Mouse (Mus musculus) midbrain, embryonic 11.5 days (tissue): ENCODE data around the gene Ccdc93. TPM values are rescaled to one million over a fixed set of nuclear protein-coding genes. Genes with fewer than 3 reads are reported as not detected.

ENCODE experiments used
- ATAC-seq: fragments of 200-750 bp; cut with Nextera tagmentation; 2 replicates; pipeline ENCODE4 v1.8.0; 2017; ENCODE audit warnings: moderate TSS enrichment, moderate library complexity; ENCODE audit not compliant: low FRiP score
- DNase-seq: peaks from one replicate; pipeline ENCODE4 v3.0.0; 2015; ENCODE audit warnings: low spot score; ENCODE audit errors: missing footprints
- H3K27ac ChIP-seq: fragments of 300-500 bp; sonication (generic); 2 replicates; pipeline ENCODE4 v1.5.1; 2014; ENCODE audit warnings: low read depth, low read length
- H3K27me3 ChIP-seq: fragments of 300-500 bp; sonication (generic); 2 replicates; pipeline ENCODE4 v1.6.1; 2014; ENCODE audit warnings: mild to moderate bottlenecking, low read length, moderate library complexity, mixed read lengths; ENCODE audit not compliant: control insufficient read depth, insufficient read depth
- H3K36me3 ChIP-seq: fragments of 300-500 bp; sonication (generic); 2 replicates; pipeline ENCODE4 v1.6.1; 2014; ENCODE audit warnings: mild to moderate bottlenecking, low read length, moderate library complexity, mixed read lengths; ENCODE audit not compliant: control insufficient read depth, insufficient read depth
- H3K4me1 ChIP-seq: fragments of 300-500 bp; sonication (generic); 2 replicates; pipeline ENCODE4 v1.6.1; 2014; ENCODE audit warnings: low read length; ENCODE audit not compliant: control insufficient read depth, insufficient read depth
- H3K4me2 ChIP-seq: fragments of 300-500 bp; sonication (generic); 2 replicates; pipeline ENCODE4 v1.6.1; 2014; ENCODE audit warnings: mild to moderate bottlenecking, moderate library complexity
- H3K4me3 ChIP-seq: fragments of 300-500 bp; sonication (generic); 2 replicates; pipeline ENCODE4 v1.5.1; 2014; ENCODE audit warnings: low read depth, low read length
- H3K9ac ChIP-seq: fragments of 300-500 bp; sonication (generic); 2 replicates; pipeline ENCODE4 v1.6.1; 2014; ENCODE audit warnings: low read length
- H3K9me3 ChIP-seq: fragments of 300-500 bp; sonication (generic); 2 replicates; pipeline ENCODE4 v1.6.1; 2016; ENCODE audit warnings: low read length; ENCODE audit not compliant: control insufficient read depth
- WGBS: fragments of 180-500 bp; shearing (Covaris S2); extraction: QIAGEN DNeasy Blood & Tissue Kit; methylation state at CpG from one replicate; pipeline ENCODE4 v1.1.7; 2014; 5-methylcytosine and 5-hydroxymethylcytosine counted together
- polyA plus RNA-seq: library from polyadenylated mRNA; unstranded; fragments of >200 nt; fragmentation: Nextera tagmentation; extraction: Ambion mirVana; gene quantifications from 2 replicates; pipeline ENCODE4 v1.2.1, GENCODE M21; 2014

Ccdc93 gene
- polyA plus RNA-seq, 1 experiment from 2014 or later = 9.7 TPM

- H3K9ac ChIP-seq = no peak overlapping the region
- H3K27me3 ChIP-seq = no peaks in the 10 kb centered on the region
- H3K9me3 ChIP-seq = no peaks in the 10 kb centered on the region
- DNase-seq (no peak), ATAC-seq (peak; percentile 54; the same call in 1 of the 2 replicates)
- H3K36me3 ChIP-seq = no peaks in the 10 kb centered on the region
- H3K4me2 ChIP-seq = no peak overlapping the region
- no peak overlapping the region for H3K4me3 ChIP-seq
- H3K4me1 ChIP-seq = no peaks in the 10 kb centered on the region
- H3K27ac ChIP-seq = no peak overlapping the region
- WGBS = 68% methylated on average over 6 of the region's 6 CpGs
Measured at GRCm38 (mm10) chr1:121460077-121460476, 29.2 kb downstream of the Ccdc93 start.

GRCm38 (mm10) chr1:121461895-121462294 is 31.0 kb downstream of the Ccdc93 start:
- ATAC-seq = no peak
- no peaks in the 10 kb centered on the region for H3K9me3 ChIP-seq
- 87% methylated on average over 7 of the region's 7 CpGs for WGBS

GRCm38 (mm10) chr1:121462643-121463042 is 31.8 kb downstream of the Ccdc93 start:
- no peaks in the 10 kb centered on the region for H3K27me3 ChIP-seq
- H3K9me3 ChIP-seq = no peaks in the 10 kb centered on the region
- no peak overlapping the region for H3K9ac ChIP-seq
- H3K4me3 ChIP-seq = no peak overlapping the region
- no peak for ATAC-seq
- H3K4me1 ChIP-seq = no peaks in the 10 kb centered on the region
- 78% methylated on average over 1 of the region's 1 CpGs for WGBS
- DNase-seq = no peak
- H3K4me2 ChIP-seq = no peak overlapping the region
- H3K36me3 ChIP-seq = no peaks in the 10 kb centered on the region
- no peak overlapping the region for H3K27ac ChIP-seq

More at GRCm38 (mm10) chr1:121461895-121462294, 31.0 kb downstream of the Ccdc93 start:
- H3K4me3 ChIP-seq = no peak overlapping the region
- H3K9ac ChIP-seq = no peak overlapping the region
- H3K27me3 ChIP-seq = no peaks in the 10 kb centered on the region
- H3K4me2 ChIP-seq = no peak overlapping the region
- no peaks in the 10 kb centered on the region for H3K4me1 ChIP-seq
- H3K36me3 ChIP-seq = no peaks in the 10 kb centered on the region
- no peak overlapping the region for H3K27ac ChIP-seq
- DNase-seq = no peak

GRCm38 (mm10) chr1:121463806-121464205 is 33.0 kb downstream of the Ccdc93 start:
- no peak for DNase-seq
- Histone ChIP-seq H3K36me3 (no peaks in the 10 kb centered on the region), H3K27me3 (no peaks in the 10 kb centered on the region), H3K4me1 (no peaks in the 10 kb centered on the region), H3K27ac (no peak overlapping the region), H3K9ac (no peak overlapping the region), H3K4me2 (no peak overlapping the region), H3K9me3 (no peaks in the 10 kb centered on the region), H3K4me3 (no peak overlapping the region)
- 86% methylated on average over 7 of the region's 7 CpGs for WGBS
- no peak for ATAC-seq

GRCm38 (mm10) chr1:121466276-121466675 is 35.4 kb downstream of the Ccdc93 start:
- no peak for DNase-seq
- no peak overlapping the region for H3K27ac ChIP-seq
- ATAC-seq = no peak
- H3K9me3 ChIP-seq = no peaks in the 10 kb centered on the region
- H3K27me3 ChIP-seq = no peaks in the 10 kb centered on the region
- no peak overlapping the region for H3K4me2 ChIP-seq
- no peaks in the 10 kb centered on the region for H3K36me3 ChIP-seq
- H3K4me3 ChIP-seq = no peak overlapping the region
- no peak overlapping the region for H3K9ac ChIP-seq
- 84% methylated on average over 3 of the region's 3 CpGs for WGBS
- no peaks in the 10 kb centered on the region for H3K4me1 ChIP-seq

GRCm38 (mm10) chr1:121468271-121468670 is 37.4 kb downstream of the Ccdc93 start:
- Histone ChIP-seq H3K27me3 (no peaks in the 10 kb centered on the region), H3K4me1 (no peaks in the 10 kb centered on the region), H3K4me2 (no peak overlapping the region), H3K9ac (no peak overlapping the region), H3K36me3 (no peaks in the 10 kb centered on the region), H3K9me3 (no peaks in the 10 kb centered on the region), H3K27ac (no peak overlapping the region), H3K4me3 (no peak overlapping the region)
- 76% methylated on average over 2 of the region's 2 CpGs for WGBS
- DNase-seq (peak; percentile 61), ATAC-seq (no peak)

GRCm38 (mm10) chr1:121471503-121471902 is 40.7 kb downstream of the Ccdc93 start:
- no peak for DNase-seq
- Histone ChIP-seq H3K4me1 (no peaks in the 10 kb centered on the region), H3K27ac (no peak overlapping the region), H3K9ac (no peak overlapping the region), H3K4me2 (no peak overlapping the region), H3K36me3 (0 out of 2 replicates have a peak, but pooled peaks cover under 1% of the 10 kb centered on the region), H3K27me3 (no peaks in the 10 kb centered on the region), H3K9me3 (no peaks in the 10 kb centered on the region), H3K4me3 (no peak overlapping the region)
- 74% methylated on average over 5 of the region's 5 CpGs for WGBS
- no peak for ATAC-seq

GRCm38 (mm10) chr1:121477716-121478115 is 46.9 kb downstream of the Ccdc93 start:
- Histone ChIP-seq H3K27ac (no peak overlapping the region), H3K9me3 (no peaks in the 10 kb centered on the region), H3K4me1 (no peaks in the 10 kb centered on the region), H3K36me3 (0 out of 2 replicates have a peak, but pooled peaks cover 2% of the 10 kb centered on the region), H3K9ac (no peak overlapping the region), H3K4me2 (no peak overlapping the region), H3K27me3 (no peaks in the 10 kb centered on the region), H3K4me3 (no peak overlapping the region)
- 94% methylated on average over 5 of the region's 5 CpGs for WGBS
- ATAC-seq (no peak), DNase-seq (no peak)

GRCm38 (mm10) chr1:121478284-121478980 is 47.6 kb downstream of the Ccdc93 start:
- H3K36me3 ChIP-seq = peaks cover 5% of the 10 kb centered on the region; the same call in 1 of the 2 replicates
- ATAC-seq = no peak
- no peak overlapping the region for H3K27ac ChIP-seq

More at GRCm38 (mm10) chr1:121478284-121478980, 47.6 kb downstream of the Ccdc93 start:
- H3K4me3 ChIP-seq = no peak overlapping the region
- 91% methylated on average over 12 of the region's 12 CpGs for WGBS
- no peaks in the 10 kb centered on the region for H3K9me3 ChIP-seq
- H3K27me3 ChIP-seq = no peaks in the 10 kb centered on the region
- no peaks in the 10 kb centered on the region for H3K4me1 ChIP-seq
- no peak for DNase-seq
- no peak overlapping the region for H3K9ac ChIP-seq
- no peak overlapping the region for H3K4me2 ChIP-seq
